Mouse (Mus musculus) regulatory T cell (primary cell): ENCODE measurements at regions not wholly inside any gene's neighbourhood (a gene's known extent, or its start where the extent isn't known, plus 50 kb on each side); places are given as distances from the start of the nearest gene placed in this dataset.

ENCODE experiments used
- in situ Hi-C: fragments of 300-600 bp; cut with MboI, MseI; formaldehyde crosslinking; loops from one replicate; pipeline ENCODE4 v1.15.1; 2025; ENCODE audit warnings: high pct_unique_total_duplicates

DNA sequence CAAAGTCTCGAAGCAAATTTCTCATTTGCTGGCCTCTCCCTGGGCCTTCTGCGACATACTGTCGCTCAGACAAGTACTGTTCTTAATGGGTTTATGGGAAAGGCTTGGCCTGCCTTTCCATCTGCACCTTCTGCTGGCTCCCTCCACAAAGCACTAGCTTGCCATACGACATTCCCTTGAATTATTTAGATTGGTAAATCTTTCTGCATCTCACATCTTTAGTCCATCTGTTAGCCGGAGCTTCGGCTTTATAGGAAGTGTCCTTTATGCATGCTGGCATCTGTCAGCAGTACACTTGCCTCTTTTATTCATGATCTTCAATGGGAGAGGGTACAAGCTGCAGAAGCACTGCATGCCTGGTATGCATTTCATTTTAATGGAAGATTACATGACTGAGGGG is 470.6 kb downstream of the Nuf2 start:
- in situ Hi-C loops = loop anchor here (10.0 kb wide), 1 partner anchor 906 kb away; no protein-coding TSS in a partner anchor

DNA sequence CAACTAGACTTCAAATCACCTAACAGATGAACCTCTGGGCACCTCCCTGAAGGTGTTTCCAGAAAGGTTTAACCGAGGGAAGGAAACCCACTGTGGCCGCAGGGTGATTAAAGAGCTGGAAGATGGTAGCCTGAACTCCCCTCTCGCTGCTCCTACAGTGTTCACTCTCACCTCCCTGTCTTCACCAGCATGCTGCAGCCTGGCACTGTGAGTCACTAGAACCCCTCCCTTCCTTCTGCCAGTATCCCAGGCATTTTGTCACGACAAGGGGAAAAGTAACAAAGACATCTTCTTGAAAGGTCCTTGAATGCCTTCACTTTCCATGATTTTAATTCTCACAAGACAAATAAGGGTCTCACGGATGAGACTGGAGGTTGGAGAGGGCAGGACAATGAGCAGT is 471.1 kb downstream of the Nuf2 start:
- in situ Hi-C loops = loop anchor here (10.0 kb wide), 1 partner anchor 905 kb away; no protein-coding TSS in a partner anchor

DNA sequence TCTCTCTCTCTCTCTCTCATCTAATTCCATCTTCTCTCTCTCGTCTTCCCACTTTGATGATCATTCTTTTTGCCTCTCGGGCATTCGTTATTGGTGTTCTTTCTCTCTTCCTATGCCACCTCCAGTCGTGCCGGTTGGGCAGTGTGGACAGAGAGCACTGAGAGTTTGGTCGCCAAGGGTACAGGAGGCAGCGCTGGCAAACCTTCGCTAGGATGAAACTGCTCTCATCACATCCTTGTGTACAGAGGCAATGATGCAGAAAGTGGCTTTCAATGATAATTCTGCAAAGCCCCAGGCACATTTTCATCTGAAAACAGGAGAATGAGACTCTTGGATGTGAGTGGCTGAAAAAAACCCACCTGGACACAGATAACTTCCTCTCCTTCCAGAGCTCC is 479.4 kb downstream of the Nuf2 start:
- in situ Hi-C loops = no loop called here

DNA sequence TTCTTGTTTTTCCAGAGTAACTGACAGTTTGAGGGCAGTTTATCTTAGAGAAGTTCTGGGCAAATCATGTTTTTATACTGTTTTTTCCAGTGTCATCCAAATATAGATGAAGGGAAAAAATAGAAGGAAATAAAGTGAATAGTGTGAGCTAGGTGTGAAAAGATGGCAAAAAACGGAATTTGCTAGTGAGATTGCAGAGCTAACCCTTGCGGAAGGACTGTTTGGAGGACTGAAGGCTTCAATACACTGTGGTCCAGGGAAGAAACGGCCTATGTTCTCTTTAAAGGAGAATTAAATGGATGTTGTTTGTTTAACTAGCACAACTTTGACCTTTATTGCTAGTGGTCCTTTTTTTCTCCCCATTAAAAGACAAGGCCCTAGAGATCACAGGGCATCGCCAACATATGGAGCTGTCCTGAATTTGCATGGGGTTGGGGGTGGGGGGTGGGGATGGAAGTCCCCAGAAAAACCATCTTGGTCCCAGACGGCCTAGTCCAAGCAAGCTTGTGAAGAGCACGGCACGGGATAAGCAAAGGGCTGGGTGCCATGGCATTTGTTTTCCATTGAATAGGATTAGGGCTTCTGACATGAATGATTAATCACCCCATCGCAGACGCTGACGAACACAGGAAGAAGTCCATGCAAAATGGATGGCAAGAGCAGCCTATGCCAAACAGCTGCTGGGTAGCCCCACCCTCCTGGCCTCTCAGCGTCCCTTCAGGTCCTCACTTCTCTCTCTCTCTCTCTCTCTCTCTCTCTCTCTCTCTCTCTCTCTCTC is 480.0 kb downstream of the Nuf2 start:
- in situ Hi-C loops = no loop called here

- in situ Hi-C loops = no loop called here
Observed at GRCm38 (mm10) chr1:169049846-169050245, 481.4 kb downstream of the Nuf2 start.

DNA sequence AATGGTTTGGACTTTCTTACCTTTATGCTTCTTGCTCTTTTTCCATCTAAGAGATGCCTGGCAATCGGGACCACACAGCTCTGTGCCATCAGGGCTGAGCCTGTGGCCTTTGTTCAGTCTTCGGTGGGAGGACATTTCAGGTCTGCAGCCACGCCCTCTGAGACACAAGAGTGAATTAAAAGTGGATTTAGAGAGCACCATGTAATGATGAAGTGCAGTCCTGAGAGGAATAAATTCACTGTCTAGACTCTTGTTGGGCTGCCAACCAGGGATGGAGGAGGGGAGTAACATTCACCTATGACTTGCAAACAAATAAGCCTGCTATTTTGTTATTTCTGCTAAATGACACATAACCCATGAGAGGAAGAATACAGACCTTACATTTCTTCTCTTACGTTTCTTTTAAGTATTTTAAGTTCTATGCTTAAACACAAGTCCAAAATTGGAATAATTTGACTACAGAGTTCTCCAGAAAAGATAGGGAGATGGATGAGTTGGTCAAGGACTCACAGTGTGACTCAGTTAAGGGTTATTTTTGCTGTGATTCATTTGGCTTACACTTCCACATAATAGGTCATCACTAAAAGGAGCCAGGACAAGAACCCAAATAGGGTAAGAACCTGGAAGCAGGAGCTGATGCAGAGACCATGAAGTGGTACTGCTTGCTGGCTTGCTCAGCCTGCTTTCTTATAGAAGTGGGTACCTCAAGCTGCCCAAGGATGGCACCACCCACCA is 484.3 kb downstream of the Nuf2 start:
- in situ Hi-C loops = no loop called here

GRCm38 (mm10) chr1:169033517-169033916 is 497.7 kb downstream of the Nuf2 start:
- in situ Hi-C loops = no loop called here

GRCm38 (mm10) chr1:169031849-169032542 is 499.3 kb downstream of the Nuf2 start:
- in situ Hi-C loops = no loop called here

GRCm38 (mm10) chr1:169027706-169028105 is 503.6 kb downstream of the Nuf2 start:
- in situ Hi-C loops = no loop called here

GRCm38 (mm10) chr1:169027241-169027640 is 504.0 kb downstream of the Nuf2 start:
- in situ Hi-C loops = no loop called here

DNA sequence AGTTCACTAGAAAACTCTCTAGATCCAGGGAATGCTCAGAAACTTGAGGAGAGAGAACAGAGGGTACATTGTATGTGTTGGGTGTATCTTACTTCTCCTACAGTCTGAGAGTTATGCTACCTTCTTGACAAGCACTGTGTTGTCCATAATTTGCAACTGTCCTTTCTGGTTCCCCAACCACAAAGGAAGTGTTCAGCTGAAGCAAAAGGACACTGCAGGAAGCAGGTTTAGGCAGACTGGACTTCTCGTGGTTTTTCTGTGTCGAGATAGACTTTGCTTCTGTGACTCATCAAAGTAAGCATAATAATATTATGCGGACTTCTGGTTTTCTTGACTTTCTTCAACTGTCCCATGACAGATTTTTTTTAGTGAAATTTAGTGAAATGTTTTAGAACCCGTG is 506.7 kb downstream of the Nuf2 start:
- in situ Hi-C loops = no loop called here

- in situ Hi-C loops = no loop called here
Observed at GRCm38 (mm10) chr1:168991506-168992244, 539.6 kb downstream of the Nuf2 start.

- in situ Hi-C loops = no loop called here
Observed at GRCm38 (mm10) chr1:168975037-168975698, 543.1 kb upstream of the Pbx1 start.

DNA sequence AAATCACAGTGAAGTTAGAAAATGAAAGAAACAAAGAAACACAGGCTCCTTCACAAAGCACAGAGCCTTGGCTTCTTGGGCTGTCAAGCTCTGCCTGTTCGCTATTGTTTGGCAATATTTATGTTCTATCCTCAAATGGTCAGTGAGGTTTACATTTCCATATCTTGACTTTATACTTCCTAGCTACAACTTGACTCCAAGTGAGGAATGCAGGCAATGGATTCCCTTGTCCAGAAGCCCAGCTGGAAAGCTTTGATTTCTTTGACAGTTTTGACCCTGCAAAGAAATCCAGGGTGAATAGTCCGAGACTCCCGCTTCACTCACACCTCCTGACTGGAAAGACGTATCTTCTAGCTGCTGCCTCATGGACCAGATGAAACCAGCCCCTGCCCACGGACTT is 537.3 kb upstream of the Pbx1 start:
- in situ Hi-C loops = no loop called here

DNA sequence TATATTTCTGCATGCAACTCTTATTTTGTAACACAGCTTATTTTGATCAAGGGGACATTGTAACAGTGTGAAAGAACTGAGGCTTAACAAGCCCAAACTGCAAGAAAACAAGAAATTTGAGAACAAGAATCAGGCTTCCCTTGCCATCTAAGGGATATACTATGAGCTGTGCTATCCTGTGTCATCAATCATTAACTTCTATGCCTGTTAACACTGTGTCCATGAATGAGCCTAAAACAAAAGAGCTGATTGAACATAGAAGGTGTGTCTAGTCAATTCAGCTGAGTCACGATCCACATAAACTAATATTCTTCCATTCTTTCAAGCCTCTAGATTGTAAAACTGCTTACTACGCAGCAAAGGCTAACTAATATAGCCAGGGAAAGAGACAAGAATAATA is 535.3 kb upstream of the Pbx1 start:
- in situ Hi-C loops = no loop called here

DNA sequence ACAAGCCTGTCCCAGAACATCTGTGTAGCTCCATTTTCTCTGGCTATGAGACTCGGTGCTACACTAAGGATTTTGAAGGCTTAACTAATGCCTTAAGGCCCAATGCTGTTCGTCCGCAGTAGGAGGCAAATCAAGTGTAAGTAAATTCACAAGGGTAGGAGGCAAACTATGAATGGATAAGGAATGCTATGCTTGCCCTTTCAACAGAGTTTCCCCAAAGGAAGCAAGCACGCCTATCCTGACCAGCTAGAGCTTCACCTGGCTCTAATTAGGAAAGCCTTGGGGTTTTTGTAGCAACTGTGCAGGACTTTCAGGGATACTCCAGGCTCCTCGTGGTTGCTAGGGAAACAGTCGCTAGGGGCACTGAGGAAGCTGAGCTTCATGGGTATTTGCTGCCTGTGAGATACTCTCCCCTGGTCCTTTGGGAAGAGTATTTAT is 532.4 kb upstream of the Pbx1 start:
- in situ Hi-C loops = no loop called here

GRCm38 (mm10) chr1:168950947-168951346 is 518.9 kb upstream of the Pbx1 start:
- in situ Hi-C loops = loop anchor here (10.0 kb wide), 1 partner anchor 1444 kb away; no protein-coding TSS in a partner anchor

GRCm38 (mm10) chr1:168924100-168924815 is 492.2 kb upstream of the Pbx1 start:
- in situ Hi-C loops = no loop called here

- in situ Hi-C loops = loop anchor here (10.0 kb wide), 1 partner anchor 1464 kb away; no protein-coding TSS in a partner anchor
Observed at GRCm38 (mm10) chr1:168918331-168919076, 486.4 kb upstream of the Pbx1 start.
